7 mouse cellular contexts compared by ENCODE assay signal in the genomic region with DNA sequence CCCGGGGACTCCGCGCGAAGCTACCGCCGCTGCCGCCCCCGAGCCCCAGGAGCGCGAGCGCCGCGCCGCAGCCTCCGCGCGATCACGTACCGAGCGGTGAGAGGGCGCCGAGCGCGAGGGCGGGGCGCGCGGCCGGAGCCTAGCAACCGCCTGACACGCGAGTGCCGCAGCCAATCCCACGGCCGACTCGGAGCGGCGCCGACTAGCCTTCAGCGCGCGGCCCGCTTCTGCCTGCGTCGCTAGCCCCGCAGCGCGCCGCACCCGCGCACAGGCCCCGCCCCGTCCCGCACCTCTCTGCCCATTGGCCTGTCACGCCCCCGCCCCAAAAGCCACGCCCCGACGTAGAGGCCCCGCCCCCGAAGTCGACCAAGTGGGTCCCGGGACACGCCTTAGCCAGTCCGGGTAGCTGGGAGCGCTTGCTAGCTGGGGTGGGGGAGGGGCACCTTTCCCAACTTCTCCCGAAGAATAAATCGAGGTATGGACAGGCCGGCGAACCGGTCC. TPM values are rescaled to one million over a fixed set of nuclear protein-coding genes. Genes with fewer than 3 reads are reported as not detected.
A peak's percentile ranks its signal among the peaks of the same experiment; 100 is the strongest.
DNase-seq lines count a peak whose midpoint lies in the region; ATAC-seq lines count a peak whose summit lies in the region.

Dag1 (minus strand) TSS at position 269 of the 501 bp plus-strand sequence.

- peak; percentile 100 for DNase-seq in adrenal gland, adult 2 months
- peak; percentile 97 for DNase-seq in embryo, embryonic 11.5 days (ENCODE audit: low read depth, low spot score)
- peak; percentile 100 for DNase-seq in gastrocnemius, postnatal 4 days (ENCODE audit: low spot score in 2 of 2)
- peak; percentile 96 to 98 for DNase-seq in left cerebral cortex, postnatal 36 days (ENCODE audit: low spot score in 2 of 2)
- DNase-seq in midbrain, embryonic 11.5 days (ENCODE audit: low spot score, missing footprints): peak; percentile 100
- DNase-seq in skeletal muscle tissue, adult 2 months (ENCODE audit: low read depth, low spot score): peak; percentile 96

- H3K9me3 ChIP-seq in intestine, embryonic 16.5 days (ENCODE audit: control insufficient read depth, low read length): no peaks in the 10 kb centered on the region
- no peaks in the 10 kb centered on the region for H3K9me3 ChIP-seq in midbrain, embryonic 11.5 days (ENCODE audit: control insufficient read depth, low read length)

- H3K9ac ChIP-seq in intestine, embryonic 16.5 days (ENCODE audit: low read depth, low read length): peak within 1 kb of the TSS; percentile 92
- H3K9ac ChIP-seq in midbrain, embryonic 11.5 days (ENCODE audit: low read length): peak within 1 kb of the TSS; percentile 93

- H3K36me3 ChIP-seq in intestine, embryonic 16.5 days (ENCODE audit: control insufficient read depth, insufficient read depth, low read length): no peaks in the 10 kb centered on the region
- no peaks in the 10 kb centered on the region for H3K36me3 ChIP-seq in midbrain, embryonic 11.5 days (ENCODE audit: control insufficient read depth, insufficient read depth, low read length)

- H3K27ac ChIP-seq in intestine, embryonic 16.5 days (ENCODE audit: low read length): peak within 1 kb of the TSS; percentile 97
- peak within 1 kb of the TSS; percentile 84 for H3K27ac ChIP-seq in midbrain, embryonic 11.5 days (ENCODE audit: low read depth, low read length)

- H3K4me1 ChIP-seq in intestine, embryonic 16.5 days (ENCODE audit: control insufficient read depth, insufficient read depth, low read length): peaks cover 27% of the 10 kb centered on the region
- peaks cover 16% of the 10 kb centered on the region for H3K4me1 ChIP-seq in midbrain, embryonic 11.5 days (ENCODE audit: control insufficient read depth, insufficient read depth, low read length)

- under 1% methylated on average over 69 of the region's 71 CpGs for WGBS in intestine, embryonic 16.5 days
- under 1% methylated on average over 47 of the region's 71 CpGs for WGBS in midbrain, embryonic 11.5 days

- peak within 1 kb of the TSS; percentile 92 for H3K4me3 ChIP-seq in intestine, embryonic 16.5 days (ENCODE audit: low read length)
- H3K4me3 ChIP-seq in midbrain, embryonic 11.5 days (ENCODE audit: low read depth, low read length): peak within 1 kb of the TSS; percentile 96

- H3K27me3 ChIP-seq in intestine, embryonic 16.5 days (replicated peaks; ENCODE audit: control insufficient read depth, insufficient read depth, low read length): no peaks in the 10 kb centered on the region
- no peaks in the 10 kb centered on the region for H3K27me3 ChIP-seq in midbrain, embryonic 11.5 days (ENCODE audit: control insufficient read depth, insufficient read depth, low read length)

- intact Hi-C loops in left cerebral cortex, postnatal 36 days (cut with DNase I): loop anchor here (5.0 kb wide), 1 partner anchor 61 kb away; no protein-coding TSS in a partner anchor

- H3K4me2 ChIP-seq in intestine, embryonic 16.5 days (ENCODE audit: low read depth, low read length): peak within 1 kb of the TSS; percentile 71
- peak within 1 kb of the TSS; percentile 86 for H3K4me2 ChIP-seq in midbrain, embryonic 11.5 days

- ATAC-seq in intestine, embryonic 16.5 days: peak; percentile 96
- peak; percentile 98 for ATAC-seq in midbrain, embryonic 11.5 days (ENCODE audit: low FRiP score)

RNA-seq across cellular contexts. Expression of gene Dag1, which starts in this region (rescaled TPM):
- total RNA-seq in adrenal gland, adult 2 months (2021): 100 to 1,000 TPM; 143 to 148 TPM
- polyA plus RNA-seq in adrenal gland, adult 2 months (2012; rRNA removed): 59.3 and 86.5 TPM in 2 replicates
- 100 to 1,000 TPM; 400 to 402 TPM for total RNA-seq in gastrocnemius, postnatal 4 days (2021)
- polyA plus RNA-seq in intestine, embryonic 16.5 days (2015; fragmentation: Nextera tagmentation; extraction: Ambion mirVana): 67.9 and 76.8 TPM in 2 replicates
- total RNA-seq in left cerebral cortex, postnatal 36 days (2021): 10 to 100 TPM; 90.4 to 93.1 TPM
- 48.8 and 55.2 TPM in 2 replicates for polyA plus RNA-seq in midbrain, embryonic 11.5 days (2014; fragmentation: Nextera tagmentation; extraction: Ambion mirVana)

Comparison
In these comparisons a context has a peak if more than half of its experiments do, and no peak if none do; other contexts are left out.
1. Peak in every context shown above with its lines: DNase-seq, ATAC-seq, H3K4me3 ChIP-seq and H3K27ac ChIP-seq.